Mouse (Mus musculus): ENCODE measurements around the gene Syn3. TPM values are rescaled to one million over a fixed set of nuclear protein-coding genes. Genes with fewer than 3 reads are reported as not detected.

The Syn3 gene
- polyA plus RNA-seq, 1 experiment from 2014 or later: 4.0 TPM

DNA sequence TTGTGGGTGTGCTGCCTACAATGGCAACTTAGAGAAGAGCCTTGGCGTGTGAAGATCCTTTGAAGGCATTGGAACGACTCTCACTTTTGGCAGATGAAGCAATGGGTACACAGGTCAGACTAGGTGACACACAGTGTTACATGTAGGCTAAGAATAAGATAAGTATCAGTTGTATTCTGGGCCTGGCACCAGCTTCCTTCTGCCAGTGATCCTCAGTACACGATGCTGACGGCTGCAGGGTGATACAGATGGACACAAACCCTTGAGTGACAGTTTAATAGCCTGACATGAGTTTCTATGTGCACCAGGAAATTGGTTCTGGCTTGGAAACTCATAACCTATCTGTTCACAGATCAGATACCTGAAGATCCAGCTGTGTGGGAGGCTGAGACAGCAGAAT, 391.0 kb downstream of the Syn3 start:
- no peak overlapping the region for H3K4me2 ChIP-seq (ENCODE audit: low read depth, severe bottlenecking)
- WGBS: 72% methylated on average over 4 of the region's 4 CpGs
- H3K4me3 ChIP-seq (ENCODE audit: low read depth, low read length): no peak overlapping the region
- 0 out of 2 replicates have a peak, but pooled peaks cover 2% of the 10 kb centered on the region for H3K4me1 ChIP-seq (ENCODE audit: control insufficient read depth, insufficient read depth, low read length)
- H3K27me3 ChIP-seq (ENCODE audit: control insufficient read depth, insufficient read depth, low read length): no peaks in the 10 kb centered on the region
- no peaks in the 10 kb centered on the region for H3K36me3 ChIP-seq (ENCODE audit: control insufficient read depth, insufficient read depth, low read length)
- H3K9me3 ChIP-seq (ENCODE audit: control insufficient read depth, low read length): no peaks in the 10 kb centered on the region
- no peak for DNase-seq (ENCODE audit: low spot score)
- H3K9ac ChIP-seq (ENCODE audit: low read length): no peak overlapping the region
- ATAC-seq (ENCODE audit: insufficient number of reproducible peaks, low FRiP score, low TSS enrichment, low read depth): no peak
- no peak overlapping the region for H3K27ac ChIP-seq (replicated peaks; ENCODE audit: low read depth, low read length)

DNA sequence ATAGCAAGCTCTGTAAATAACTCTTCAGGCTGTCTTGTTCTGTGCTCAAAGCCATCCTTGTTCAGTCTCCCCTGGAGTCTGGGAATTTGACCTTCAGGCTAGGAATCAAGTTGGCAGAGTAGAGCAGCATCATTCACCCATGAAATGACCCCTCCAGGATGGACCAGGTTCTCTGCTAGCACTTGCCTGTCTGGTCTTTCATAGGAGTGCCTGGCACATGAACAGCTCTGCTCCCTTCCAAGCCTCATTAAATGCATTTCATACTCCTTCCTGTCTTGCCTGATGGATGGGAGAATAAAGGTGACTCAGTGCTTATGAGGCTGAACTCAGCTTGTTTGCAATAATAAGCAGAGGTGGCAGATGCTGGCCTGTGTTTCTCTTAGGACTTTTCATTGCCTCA, 394.7 kb downstream of the Syn3 start:
- no peak overlapping the region for H3K9ac ChIP-seq (ENCODE audit: low read length)
- DNase-seq (ENCODE audit: low spot score): no peak
- 0 out of 2 replicates have a peak, but pooled peaks cover 4% of the 10 kb centered on the region for H3K9me3 ChIP-seq (ENCODE audit: control insufficient read depth, low read length)
- H3K4me1 ChIP-seq (ENCODE audit: control insufficient read depth, insufficient read depth, low read length): 0 out of 2 replicates have a peak, but pooled peaks cover 2% of the 10 kb centered on the region
- H3K36me3 ChIP-seq (ENCODE audit: control insufficient read depth, insufficient read depth, low read length): no peaks in the 10 kb centered on the region
- no peak overlapping the region for H3K4me3 ChIP-seq (ENCODE audit: low read depth, low read length)
- H3K27me3 ChIP-seq (ENCODE audit: control insufficient read depth, insufficient read depth, low read length): no peaks in the 10 kb centered on the region
- no peak overlapping the region for H3K4me2 ChIP-seq (ENCODE audit: low read depth, severe bottlenecking)
- no peak overlapping the region for H3K27ac ChIP-seq (replicated peaks; ENCODE audit: low read depth, low read length)
- ATAC-seq (ENCODE audit: insufficient number of reproducible peaks, low FRiP score, low TSS enrichment, low read depth): no peak

DNA sequence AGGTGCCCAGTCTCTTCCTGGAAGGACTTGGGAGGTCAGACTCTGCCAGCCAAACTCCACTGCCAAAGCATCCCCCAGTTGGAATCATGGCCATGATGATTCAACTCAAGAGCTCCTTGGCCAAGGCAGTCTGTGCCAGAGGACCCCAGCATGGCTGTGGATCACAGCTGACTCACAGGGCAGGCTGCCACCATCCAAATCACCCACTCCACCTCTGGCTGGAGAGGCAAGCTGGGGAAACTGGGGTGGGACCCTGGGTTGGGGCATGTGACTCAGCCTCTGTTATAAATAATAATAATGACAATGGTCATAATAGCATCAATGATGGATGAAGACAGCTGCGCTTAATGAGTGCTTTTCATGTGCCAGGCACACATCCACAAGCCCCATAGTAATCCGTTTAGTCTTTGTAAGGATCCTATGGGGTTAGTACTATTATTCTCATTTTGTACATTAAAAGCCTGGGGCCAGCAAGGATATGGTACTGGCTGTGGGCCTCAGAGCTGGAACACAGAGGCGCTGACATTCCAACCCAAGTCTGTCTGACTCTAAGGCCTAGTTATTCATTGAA, 398.3 kb downstream of the Syn3 start:
- no peak overlapping the region for H3K9ac ChIP-seq (ENCODE audit: low read length)
- H3K27ac ChIP-seq (replicated peaks; ENCODE audit: low read depth, low read length): no peak overlapping the region
- 0 out of 2 replicates have a peak, but pooled peaks cover 4% of the 10 kb centered on the region for H3K9me3 ChIP-seq (ENCODE audit: control insufficient read depth, low read length)
- H3K27me3 ChIP-seq (ENCODE audit: control insufficient read depth, insufficient read depth, low read length): no peaks in the 10 kb centered on the region
- no peaks in the 10 kb centered on the region for H3K36me3 ChIP-seq (ENCODE audit: control insufficient read depth, insufficient read depth, low read length)
- WGBS: 86% methylated on average over 3 of the region's 3 CpGs
- no peak for ATAC-seq (ENCODE audit: insufficient number of reproducible peaks, low FRiP score, low TSS enrichment, low read depth)
- H3K4me3 ChIP-seq (ENCODE audit: low read depth, low read length): no peak overlapping the region
- H3K4me2 ChIP-seq (ENCODE audit: low read depth, severe bottlenecking): no peak overlapping the region
- H3K4me1 ChIP-seq (ENCODE audit: control insufficient read depth, insufficient read depth, low read length): 0 out of 2 replicates have a peak, but pooled peaks cover 2% of the 10 kb centered on the region
- no peak for DNase-seq (ENCODE audit: low spot score)

DNA sequence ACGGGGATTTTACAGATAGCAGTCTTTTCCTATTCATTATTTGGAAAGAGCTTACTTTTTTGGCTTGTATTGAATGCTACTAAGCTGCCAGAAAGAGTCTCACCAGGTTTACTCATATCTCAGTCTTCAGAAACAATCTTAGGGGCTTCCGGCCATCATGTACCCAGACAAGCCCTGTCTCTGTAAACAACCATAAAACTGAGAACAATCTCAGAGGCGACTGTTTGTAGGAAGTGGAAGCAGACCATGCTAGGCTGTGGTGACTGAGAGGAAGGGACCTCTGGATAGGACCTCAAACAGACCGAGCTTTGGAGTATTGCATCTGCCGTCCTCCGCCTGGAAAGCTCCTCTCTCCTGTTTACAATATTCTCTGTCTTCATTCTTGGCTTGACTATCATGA, 400.3 kb downstream of the Syn3 start:
- no peak for ATAC-seq (ENCODE audit: insufficient number of reproducible peaks, low FRiP score, low TSS enrichment, low read depth)
- no peak overlapping the region for H3K9ac ChIP-seq (ENCODE audit: low read length)
- H3K27ac ChIP-seq (replicated peaks; ENCODE audit: low read depth, low read length): no peak overlapping the region
- H3K9me3 ChIP-seq (ENCODE audit: control insufficient read depth, low read length): 0 out of 2 replicates have a peak, but pooled peaks cover 4% of the 10 kb centered on the region
- no peak overlapping the region for H3K4me3 ChIP-seq (ENCODE audit: low read depth, low read length)
- 0 out of 2 replicates have a peak, but pooled peaks cover 2% of the 10 kb centered on the region for H3K4me1 ChIP-seq (ENCODE audit: control insufficient read depth, insufficient read depth, low read length)
- H3K36me3 ChIP-seq (ENCODE audit: control insufficient read depth, insufficient read depth, low read length): no peaks in the 10 kb centered on the region
- DNase-seq (ENCODE audit: low spot score): no peak
- H3K4me2 ChIP-seq (ENCODE audit: low read depth, severe bottlenecking): no peak overlapping the region
- no peaks in the 10 kb centered on the region for H3K27me3 ChIP-seq (ENCODE audit: control insufficient read depth, insufficient read depth, low read length)
- WGBS: 78% methylated on average over 6 of the region's 6 CpGs

DNA sequence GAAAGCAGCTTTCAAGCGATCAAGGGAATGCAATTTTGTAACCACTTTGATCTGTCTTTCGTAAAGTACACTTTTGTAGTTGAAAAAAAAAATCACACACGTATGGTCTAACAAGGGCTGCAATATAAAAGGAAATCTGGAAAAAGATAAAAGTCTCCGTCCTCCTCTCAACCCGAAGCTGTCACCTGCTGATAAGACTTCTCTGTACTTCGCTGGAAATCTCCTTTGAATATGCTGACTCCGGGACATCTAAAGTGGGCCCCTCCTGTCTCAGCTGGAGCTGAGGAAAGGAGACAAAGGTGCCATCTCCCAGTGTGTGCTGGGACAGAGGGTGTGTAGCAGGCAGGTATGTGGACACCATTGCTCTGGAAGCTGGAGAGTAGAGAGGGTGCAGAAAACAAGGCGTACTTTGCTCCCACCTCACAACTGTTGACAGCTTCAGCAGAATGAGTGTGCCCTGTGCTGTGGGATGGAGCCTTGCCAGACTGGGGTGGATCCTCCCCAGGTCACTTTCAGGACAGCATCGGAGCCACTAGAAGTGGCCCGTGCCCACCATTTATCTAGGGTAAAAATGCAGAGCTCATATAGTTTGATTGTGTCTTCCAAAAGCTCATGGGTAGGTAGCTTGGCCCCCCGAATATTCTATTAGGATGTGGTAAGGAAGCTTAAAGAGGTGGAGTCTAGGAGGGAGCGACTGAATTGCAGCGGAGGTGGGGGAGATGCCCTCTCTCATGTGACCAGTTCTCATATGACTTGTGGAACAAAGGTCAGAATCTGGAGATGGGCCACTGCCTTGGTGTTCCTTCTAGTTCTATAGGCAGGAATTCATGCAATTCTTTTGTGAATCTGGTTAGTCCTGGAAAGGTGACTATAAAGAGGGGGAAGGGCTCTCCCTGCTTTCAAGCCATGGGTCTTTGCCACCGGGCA, 405.3 kb downstream of the Syn3 start:
- Histone ChIP-seq H3K9me3 (ENCODE audit: control insufficient read depth, low read length) (no peaks in the 10 kb centered on the region), H3K27ac (replicated peaks; ENCODE audit: low read depth, low read length) (no peak overlapping the region), H3K4me3 (ENCODE audit: low read depth, low read length) (no peak overlapping the region), H3K4me1 (ENCODE audit: control insufficient read depth, insufficient read depth, low read length) (no peaks in the 10 kb centered on the region), H3K27me3 (ENCODE audit: control insufficient read depth, insufficient read depth, low read length) (no peaks in the 10 kb centered on the region), H3K36me3 (ENCODE audit: control insufficient read depth, insufficient read depth, low read length) (no peaks in the 10 kb centered on the region), H3K9ac (ENCODE audit: low read length) (no peak overlapping the region), H3K4me2 (ENCODE audit: low read depth, severe bottlenecking) (no peak overlapping the region)
- 69% methylated on average over 14 of the region's 14 CpGs for WGBS
- DNase-seq (ENCODE audit: low spot score) (no peak), ATAC-seq (ENCODE audit: insufficient number of reproducible peaks, low FRiP score, low TSS enrichment, low read depth) (no peak)

DNA sequence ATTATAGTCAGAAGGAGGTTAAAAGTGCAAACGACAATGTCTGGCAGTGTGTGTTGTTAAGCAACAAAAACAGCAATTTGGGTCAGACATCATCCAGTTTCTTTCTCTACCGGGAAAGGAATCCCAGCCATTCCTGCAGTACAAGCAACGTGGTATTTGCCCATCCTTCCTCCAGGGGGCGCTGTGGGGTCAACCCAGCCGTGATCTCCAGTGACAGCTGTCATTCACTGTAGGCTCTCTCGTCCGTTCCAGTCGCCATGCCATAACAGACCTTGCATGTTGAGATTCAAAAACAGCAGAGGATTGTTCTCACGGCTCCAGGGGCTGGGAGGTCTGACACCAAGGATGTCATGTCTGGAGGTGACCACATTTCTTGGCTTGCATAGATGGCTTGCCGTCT, 406.8 kb downstream of the Syn3 start:
- H3K4me3 ChIP-seq (ENCODE audit: low read depth, low read length): no peak overlapping the region
- 52% methylated on average over 10 of the region's 10 CpGs for WGBS
- H3K4me1 ChIP-seq (ENCODE audit: control insufficient read depth, insufficient read depth, low read length): no peaks in the 10 kb centered on the region
- no peak for ATAC-seq (ENCODE audit: insufficient number of reproducible peaks, low FRiP score, low TSS enrichment, low read depth)
- no peak overlapping the region for H3K27ac ChIP-seq (replicated peaks; ENCODE audit: low read depth, low read length)
- peak; percentile 52 for DNase-seq (ENCODE audit: low spot score)
- H3K9ac ChIP-seq (ENCODE audit: low read length): no peak overlapping the region
- no peak overlapping the region for H3K4me2 ChIP-seq (ENCODE audit: low read depth, severe bottlenecking)
- H3K9me3 ChIP-seq (ENCODE audit: control insufficient read depth, low read length): no peaks in the 10 kb centered on the region
- no peaks in the 10 kb centered on the region for H3K36me3 ChIP-seq (ENCODE audit: control insufficient read depth, insufficient read depth, low read length)
- H3K27me3 ChIP-seq (ENCODE audit: control insufficient read depth, insufficient read depth, low read length): no peaks in the 10 kb centered on the region

DNA sequence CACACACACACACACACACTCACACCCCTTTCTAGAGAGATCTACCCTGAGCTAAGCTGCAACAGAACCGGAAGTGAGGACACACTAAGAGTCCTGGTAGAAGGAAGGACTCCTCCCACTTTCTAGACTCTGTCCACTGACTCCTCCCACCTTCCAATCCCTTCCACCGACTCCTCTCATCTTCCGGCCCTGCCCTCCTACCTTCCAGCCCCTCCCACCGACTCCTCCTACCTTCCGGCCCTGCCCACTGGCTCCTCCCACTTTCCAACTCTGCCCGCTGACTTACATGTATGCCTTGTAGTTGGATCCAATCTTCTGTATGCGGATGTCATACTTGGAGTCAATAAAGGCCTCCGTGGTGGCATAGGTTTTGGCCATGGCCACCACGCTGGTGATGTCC, 418.8 kb downstream of the Syn3 start:
- Histone ChIP-seq H3K36me3 (ENCODE audit: control insufficient read depth, insufficient read depth, low read length) (no peaks in the 10 kb centered on the region), H3K9me3 (ENCODE audit: control insufficient read depth, low read length) (no peaks in the 10 kb centered on the region), H3K4me1 (ENCODE audit: control insufficient read depth, insufficient read depth, low read length) (no peaks in the 10 kb centered on the region), H3K27me3 (ENCODE audit: control insufficient read depth, insufficient read depth, low read length) (no peaks in the 10 kb centered on the region), H3K27ac (replicated peaks; ENCODE audit: low read depth, low read length) (no peak overlapping the region), H3K4me2 (ENCODE audit: low read depth, severe bottlenecking) (no peak overlapping the region), H3K9ac (ENCODE audit: low read length) (no peak overlapping the region), H3K4me3 (ENCODE audit: low read depth, low read length) (no peak overlapping the region)
- ATAC-seq (ENCODE audit: insufficient number of reproducible peaks, low FRiP score, low TSS enrichment, low read depth) (no peak), DNase-seq (ENCODE audit: low spot score) (no peak)
- WGBS: 83% methylated on average over 9 of the region's 9 CpGs

DNA sequence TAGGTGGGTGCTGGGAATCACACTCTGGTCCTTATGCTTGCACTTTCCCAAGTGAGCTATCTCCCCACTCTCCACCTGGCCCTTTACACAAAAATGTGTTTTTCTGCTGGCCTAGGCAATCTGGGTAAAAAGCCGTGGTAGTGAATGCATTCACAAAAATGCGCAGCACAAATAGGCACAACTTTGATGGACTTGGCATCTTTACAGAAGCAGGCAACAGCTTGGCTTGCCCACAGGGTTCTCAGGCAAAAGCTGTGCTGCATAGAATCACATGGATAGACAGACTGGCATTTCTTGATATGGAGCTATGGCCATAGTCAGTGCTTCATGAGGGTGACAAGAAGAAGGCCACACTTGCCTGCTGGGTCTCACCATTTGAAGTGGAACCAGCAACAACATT, 419.9 kb downstream of the Syn3 start:
- H3K4me2 ChIP-seq (ENCODE audit: low read depth, severe bottlenecking): no peak overlapping the region
- H3K4me3 ChIP-seq (ENCODE audit: low read depth, low read length): no peak overlapping the region

More for the DNA sequence above, 419.9 kb downstream of the Syn3 start:
- Histone ChIP-seq H3K4me1 (ENCODE audit: control insufficient read depth, insufficient read depth, low read length) (no peaks in the 10 kb centered on the region), H3K27me3 (ENCODE audit: control insufficient read depth, insufficient read depth, low read length) (no peaks in the 10 kb centered on the region), H3K9ac (ENCODE audit: low read length) (no peak overlapping the region), H3K9me3 (ENCODE audit: control insufficient read depth, low read length) (no peaks in the 10 kb centered on the region), H3K27ac (replicated peaks; ENCODE audit: low read depth, low read length) (no peak overlapping the region), H3K36me3 (ENCODE audit: control insufficient read depth, insufficient read depth, low read length) (no peaks in the 10 kb centered on the region)
- 93% methylated on average over 2 of the region's 2 CpGs for WGBS
- DNase-seq (ENCODE audit: low spot score): no peak
- no peak for ATAC-seq (ENCODE audit: insufficient number of reproducible peaks, low FRiP score, low TSS enrichment, low read depth)
